Mouse (Mus musculus) embryonic stem cell, embryonic (primary cell): ENCODE measurements around the gene Slc35e2.

ENCODE experiments used
- CTCF ChIA-PET, 4 experiments: fragments of 300-600 bp in 2 of 4; fragments of 350-600 bp in 2 of 4; sonication (Branson Sonifier 250); formaldehyde crosslinking; loops; one replicate each; lab custom pipeline; 2022; ENCODE audit warnings: inconsistent platforms in 2 of 4; lab: Charles Lee
- POLR2A ChIA-PET, 4 experiments: fragments of 300-600 bp in 2 of 4; fragments of 350-600 bp in 2 of 4; sonication (Branson Sonifier 250); formaldehyde crosslinking; loops; one replicate each; lab custom pipeline; 2022; ENCODE audit warnings: antibody characterized with exemption in 4 of 4, inconsistent platforms in 1 of 4; lab: Charles Lee

The Slc35e2 gene

DNA sequence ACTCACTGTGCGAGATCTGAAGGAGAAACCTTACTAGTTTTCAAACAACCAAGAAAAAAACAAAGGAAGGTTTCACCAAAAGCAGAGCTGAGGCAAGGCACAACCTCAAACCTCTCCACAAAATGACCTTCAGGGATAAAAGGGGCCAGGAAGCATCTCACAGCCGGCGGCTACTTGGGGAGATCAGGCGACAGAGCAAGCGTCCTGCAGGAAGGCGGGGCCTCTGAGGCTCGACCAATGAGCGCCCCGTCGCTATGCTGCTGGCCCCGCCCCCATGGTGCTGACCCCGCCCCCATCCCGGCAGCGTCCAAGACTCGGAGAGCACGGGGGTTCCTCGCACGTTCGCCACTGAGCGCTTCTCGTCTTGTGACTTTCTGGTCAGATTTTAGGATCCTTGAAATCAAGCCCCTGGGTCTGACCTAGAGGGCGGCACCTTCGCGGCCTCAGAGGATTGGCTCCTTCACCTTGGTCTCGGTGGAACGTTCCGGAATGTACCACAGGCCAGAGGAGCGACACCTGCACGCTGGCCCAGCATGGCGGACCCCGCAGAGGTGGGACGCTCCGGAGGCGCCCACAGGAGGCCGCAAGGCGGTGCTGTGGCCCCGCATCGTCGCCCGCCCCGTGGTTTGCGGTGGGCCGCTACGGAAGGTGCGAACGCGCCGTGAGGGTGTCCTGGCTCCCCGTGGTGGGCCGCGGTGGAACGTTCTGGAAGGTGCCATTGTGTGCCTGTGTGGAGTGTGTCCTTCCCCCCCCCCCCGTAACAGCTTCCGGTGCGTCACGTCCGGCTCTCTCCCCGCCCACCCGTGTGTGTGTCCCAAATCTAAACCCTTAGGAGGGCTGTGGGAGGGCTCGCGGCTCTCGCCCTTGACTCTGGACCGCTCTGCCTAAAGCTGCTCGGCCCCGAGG is at the start of gene Slc35e2:
Gene Slc35e2, plus strand, starts transcription at position 326 of the 906 bp plus-strand sequence.
- ChIA-PET CTCF (interaction anchor here in 3 of 4 experiments (0.6 to 1.3 kb wide), 3 partner anchors 120 to 583 kb away, joined by 3 to 5 read pairs (median 3); no protein-coding TSS in a partner anchor), POLR2A (interaction anchor here (0.5 to 1.8 kb wide), 53 partner anchors 8 to 665 kb away, joined by 3 to 10 read pairs (median 4); partner anchors contain the start of genes Mib2 (in 2 of the 4), Cdk11b (in 1 of the 4), Gm10563 (in 1 of the 4) and Ssu72 (in 1 of the 4))

DNA sequence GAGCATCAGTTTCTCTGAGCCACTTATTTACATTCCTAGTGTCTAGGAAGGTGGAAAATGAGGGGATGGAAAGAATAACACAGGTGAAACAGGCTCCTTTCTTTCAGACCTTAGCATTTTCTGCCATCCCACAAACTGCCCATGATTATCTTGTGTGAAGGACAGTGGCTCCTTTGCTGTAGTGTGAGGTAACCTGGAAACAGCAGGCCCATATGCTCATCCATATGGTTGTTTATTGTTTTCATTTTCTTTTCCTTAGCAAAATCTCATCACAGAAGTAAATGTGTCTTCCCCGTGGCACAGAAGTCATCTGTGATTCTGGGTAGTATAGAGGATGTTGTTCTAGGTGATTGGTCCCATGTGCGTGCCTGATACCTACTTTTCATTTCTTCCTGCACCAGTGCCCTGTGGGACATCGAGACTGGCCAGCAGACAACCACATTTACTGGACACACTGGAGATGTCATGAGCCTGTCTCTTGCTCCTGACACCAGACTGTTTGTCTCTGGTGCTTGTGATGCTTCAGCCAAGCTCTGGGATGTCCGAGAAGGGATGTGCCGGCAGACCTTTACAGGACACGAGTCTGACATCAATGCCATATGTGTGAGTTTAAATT is 48.2 kb upstream of the Slc35e2 start:
- ChIA-PET POLR2A (interaction anchor here in 2 of 4 experiments (0.7 to 2.2 kb wide), 2 partner anchors 10 to 51 kb away, joined by 4 to 7 read pairs; no protein-coding TSS in a partner anchor), CTCF (interaction anchor here in 2 of 4 experiments (0.7 to 1.0 kb wide), 3 partner anchors 26 to 352 kb away, joined by 3 read pairs; no protein-coding TSS in a partner anchor)

DNA sequence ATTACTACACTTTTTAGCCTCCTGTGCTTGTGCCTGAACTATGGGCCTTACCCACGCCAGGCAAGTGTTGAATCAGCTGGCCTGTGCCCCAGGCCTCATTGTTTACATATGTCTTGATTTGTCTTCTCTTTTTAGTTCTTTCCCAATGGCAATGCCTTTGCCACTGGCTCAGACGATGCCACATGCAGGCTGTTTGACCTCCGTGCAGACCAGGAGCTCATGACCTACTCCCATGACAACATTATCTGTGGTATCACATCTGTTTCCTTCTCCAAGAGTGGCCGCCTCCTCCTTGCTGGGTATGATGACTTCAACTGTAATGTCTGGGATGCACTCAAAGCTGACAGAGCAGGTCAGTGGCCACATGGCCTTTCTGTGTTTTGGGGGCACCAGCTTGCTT is 46.3 kb upstream of the Slc35e2 start:
- POLR2A ChIA-PET = interaction anchor here in 3 of 4 experiments (0.6 to 2.8 kb wide), 7 partner anchors 8 to 86 kb away, joined by 3 to 22 read pairs (median 3); partner anchors contain the start of gene Tmem52 (in 1 of the 3)
- CTCF ChIA-PET = no interaction called here

DNA sequence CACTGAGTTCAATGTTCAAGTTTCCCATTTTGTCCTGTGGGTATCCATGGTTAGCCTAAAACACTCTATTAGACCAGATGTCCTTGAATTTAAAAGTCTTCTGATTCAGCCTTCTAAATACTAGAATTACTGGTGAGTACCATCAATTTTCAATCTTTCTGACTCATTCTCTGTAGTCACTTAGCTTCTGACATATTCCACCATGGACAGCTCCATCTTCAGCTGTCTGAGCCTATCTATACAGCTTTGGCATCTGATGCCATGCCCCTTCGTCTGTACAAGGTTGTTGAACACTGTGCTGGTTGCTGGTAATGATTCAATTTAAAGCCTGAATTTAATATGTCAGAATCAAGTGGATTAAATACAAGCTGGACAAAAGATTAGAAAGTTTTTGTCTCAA is 45.8 kb upstream of the Slc35e2 start:
- POLR2A ChIA-PET = interaction anchor here in 3 of 4 experiments (1.0 to 2.8 kb wide), 9 partner anchors 8 to 86 kb away, joined by 3 to 22 read pairs (median 3); no protein-coding TSS in a partner anchor
- CTCF ChIA-PET = interaction anchor here in 1 of 4 experiments (0.7 kb wide), 1 partner anchor 74 kb away, joined by 3 read pairs; no protein-coding TSS in a partner anchor

DNA sequence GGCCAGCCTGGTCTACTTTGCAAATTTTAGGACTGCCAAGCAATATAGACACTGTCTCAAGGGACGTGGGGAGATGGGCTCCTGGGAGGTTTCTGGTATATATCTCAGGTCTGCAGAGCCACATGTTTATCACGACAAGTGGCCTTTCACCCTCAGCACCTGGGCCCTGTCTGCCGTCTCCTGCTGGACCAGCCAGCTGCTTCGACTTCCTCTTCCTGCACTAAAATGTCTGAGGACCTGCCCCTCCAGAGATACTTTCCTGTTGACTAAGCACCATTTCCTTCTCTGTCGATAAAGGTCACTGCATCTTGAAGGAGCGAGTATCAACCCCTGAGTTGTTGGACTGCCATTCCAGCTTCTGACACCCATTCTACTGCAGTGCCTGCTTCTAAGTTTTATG is 41.8 kb upstream of the Slc35e2 start:
- ChIA-PET CTCF (interaction anchor here in 1 of 4 experiments (0.7 kb wide), 1 partner anchor 17 kb away, joined by 3 read pairs; no protein-coding TSS in a partner anchor), POLR2A (interaction anchor here in 1 of 4 experiments (0.6 to 0.7 kb wide), 3 partner anchors 17 to 293 kb away, joined by 3 read pairs; no protein-coding TSS in a partner anchor)

DNA sequence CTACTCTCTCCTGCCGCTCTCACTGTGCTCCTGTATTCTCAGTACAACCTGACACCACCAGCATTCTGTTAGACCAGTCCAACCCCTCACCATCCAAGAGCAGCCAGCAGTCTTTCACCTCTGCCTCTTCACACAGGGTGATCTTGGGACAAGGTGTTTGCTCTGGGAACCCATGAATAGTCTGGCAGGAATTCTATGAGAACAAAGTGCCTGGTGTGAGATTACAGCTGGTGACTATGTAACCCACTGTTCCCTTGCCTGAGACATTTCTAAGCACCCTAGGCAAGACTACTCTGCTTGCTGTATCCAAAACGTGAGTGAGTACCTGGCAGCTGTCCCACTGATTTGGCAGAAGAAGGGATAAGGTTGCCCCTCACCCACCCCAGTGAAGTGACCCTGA is 40.3 kb upstream of the Slc35e2 start:
- ChIA-PET CTCF (no interaction called here), POLR2A (interaction anchor here in 3 of 4 experiments (0.7 to 1.4 kb wide), 4 partner anchors 16 to 85 kb away, joined by 3 to 4 read pairs (median 4); no protein-coding TSS in a partner anchor)

DNA sequence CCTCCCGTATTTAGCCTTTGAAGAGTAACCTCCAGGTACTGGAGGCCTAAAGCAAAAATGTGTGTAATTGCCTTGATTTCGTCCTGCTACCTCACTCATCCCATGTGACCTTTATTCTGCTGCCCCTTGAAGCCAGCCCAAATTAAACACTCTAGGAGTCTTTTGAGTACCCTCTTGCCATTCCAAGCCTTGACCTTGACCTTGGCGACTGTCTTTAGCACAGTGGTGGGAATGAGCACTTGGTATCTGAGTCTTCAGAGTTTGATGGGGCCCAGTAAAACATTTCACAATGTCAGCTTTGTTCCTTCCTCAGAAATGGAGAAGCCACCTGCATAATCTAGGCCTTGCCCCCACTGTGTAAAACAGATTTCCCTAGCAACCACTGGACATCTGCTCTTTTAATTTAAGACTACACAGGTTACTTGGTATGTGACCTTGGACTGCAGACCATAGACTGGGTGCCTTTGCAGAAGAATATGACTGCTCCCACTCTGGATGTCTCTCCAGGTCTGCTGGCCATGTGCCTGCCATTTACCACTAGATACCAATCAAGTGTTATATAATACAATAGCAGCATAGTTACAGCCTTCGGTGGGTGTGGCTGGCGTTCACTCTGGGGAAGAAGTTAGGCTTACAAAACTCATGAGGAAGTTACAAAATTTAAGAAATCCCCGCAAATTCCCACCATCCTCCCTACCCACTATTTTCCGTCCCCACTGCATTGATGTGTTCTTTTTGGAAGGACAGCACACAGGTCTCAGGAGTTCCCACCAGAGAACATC is 39.4 kb upstream of the Slc35e2 start, which contains the start of gene Nadk:
Gene Nadk, plus strand, starts transcription at position 718 of the 782 bp plus-strand sequence.
- ChIA-PET CTCF (no interaction called here), POLR2A (interaction anchor here in 2 of 4 experiments (1.1 to 1.5 kb wide), 7 partner anchors 8 to 217 kb away, joined by 3 to 7 read pairs (median 4); no protein-coding TSS in a partner anchor)

DNA sequence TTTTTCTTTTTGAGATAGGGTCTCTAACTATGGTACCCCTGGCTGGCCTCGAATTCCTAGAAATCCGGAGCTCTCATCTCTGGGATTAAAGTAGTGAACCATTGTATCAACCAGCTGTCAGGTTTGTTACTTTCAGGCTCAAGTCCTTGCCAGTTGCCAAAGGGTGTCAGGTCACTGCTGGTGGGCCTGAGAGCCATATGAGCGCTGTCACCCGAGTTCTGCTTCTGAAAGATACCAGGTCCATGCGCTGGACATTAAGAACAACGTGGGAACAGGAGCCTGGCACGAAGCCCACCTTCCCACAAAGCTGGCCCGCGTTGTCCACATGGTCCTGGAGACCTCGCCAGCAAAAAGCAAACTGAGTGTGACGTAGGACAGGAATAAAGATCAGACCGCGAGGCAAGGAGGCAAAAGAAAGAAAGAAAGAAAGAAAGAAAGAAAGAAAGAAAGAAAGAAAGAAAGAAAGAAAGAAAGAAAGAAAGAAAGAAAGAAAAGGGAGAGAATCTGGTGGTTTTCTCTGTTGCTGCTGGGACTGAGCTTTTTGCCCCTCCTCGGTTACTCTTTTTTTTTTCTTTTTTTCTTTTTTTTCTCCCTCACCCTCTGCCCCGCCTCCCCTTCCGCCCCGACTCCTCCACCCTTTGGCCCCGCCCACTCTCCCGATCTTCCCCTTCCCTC is 38.4 kb upstream of the Slc35e2 start:
- CTCF ChIA-PET = interaction anchor here in 3 of 4 experiments (0.6 to 1.2 kb wide), 10 partner anchors 15 to 471 kb away, joined by 3 to 5 read pairs (median 4); no protein-coding TSS in a partner anchor
- POLR2A ChIA-PET = interaction anchor here (0.6 to 3.2 kb wide), 42 partner anchors 8 to 401 kb away, joined by 3 to 15 read pairs (median 3); partner anchors contain the start of genes Slc35e2 (in 2 of the 4), Atad3a (in 1 of the 4), Mib2 (in 1 of the 4) and Prkcz (in 1 of the 4)

DNA sequence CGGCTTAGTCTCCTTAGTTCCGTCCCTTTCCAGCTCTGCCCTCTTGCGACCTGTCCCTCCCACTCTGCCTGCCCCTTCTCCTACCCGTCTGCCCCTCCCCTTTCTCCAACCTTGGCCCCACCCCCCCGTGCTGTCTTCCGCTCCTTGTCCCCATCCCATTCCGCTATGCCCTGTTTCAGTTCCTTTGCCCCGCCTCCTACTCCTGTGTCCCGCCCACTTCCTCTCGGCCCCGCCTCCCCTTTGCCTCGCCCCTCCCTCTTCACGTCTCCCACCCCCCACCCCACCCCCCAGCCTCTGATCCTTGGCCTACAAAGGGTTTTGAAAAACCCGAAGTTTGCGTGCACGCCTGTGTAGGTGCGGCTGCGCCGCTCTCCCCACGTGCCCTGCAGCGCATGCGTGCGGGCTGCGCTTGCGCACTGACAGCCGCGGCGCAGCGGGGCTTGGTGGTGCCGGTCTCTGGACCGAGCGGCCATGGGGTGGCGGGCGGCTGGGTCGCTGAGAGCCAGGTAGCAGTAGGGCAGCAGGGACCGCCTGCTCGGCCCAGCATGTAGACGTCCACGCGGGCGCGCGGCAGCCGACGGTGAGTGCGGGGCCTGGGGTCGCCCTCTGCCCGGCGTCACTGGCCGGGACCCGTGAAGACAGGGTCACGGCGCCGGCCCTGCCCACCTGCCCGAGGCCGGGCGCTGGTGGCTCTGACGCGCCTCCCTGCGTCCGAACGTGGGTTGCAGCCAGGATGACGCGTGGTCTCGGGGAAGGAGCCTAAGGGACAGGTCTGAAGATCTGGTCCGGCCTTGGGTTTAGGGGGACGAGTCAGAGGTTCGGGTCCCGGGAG is 37.6 kb upstream of the Slc35e2 start:
- ChIA-PET POLR2A (interaction anchor here (0.6 to 3.2 kb wide), 47 partner anchors 8 to 402 kb away, joined by 3 to 15 read pairs (median 3); partner anchors contain the start of genes Slc35e2 (in 2 of the 4), Atad3a (in 1 of the 4), Mib2 (in 1 of the 4) and Prkcz (in 1 of the 4)), CTCF (interaction anchor here in 3 of 4 experiments (0.6 to 1.2 kb wide), 11 partner anchors 16 to 470 kb away, joined by 3 to 5 read pairs (median 3); no protein-coding TSS in a partner anchor)

DNA sequence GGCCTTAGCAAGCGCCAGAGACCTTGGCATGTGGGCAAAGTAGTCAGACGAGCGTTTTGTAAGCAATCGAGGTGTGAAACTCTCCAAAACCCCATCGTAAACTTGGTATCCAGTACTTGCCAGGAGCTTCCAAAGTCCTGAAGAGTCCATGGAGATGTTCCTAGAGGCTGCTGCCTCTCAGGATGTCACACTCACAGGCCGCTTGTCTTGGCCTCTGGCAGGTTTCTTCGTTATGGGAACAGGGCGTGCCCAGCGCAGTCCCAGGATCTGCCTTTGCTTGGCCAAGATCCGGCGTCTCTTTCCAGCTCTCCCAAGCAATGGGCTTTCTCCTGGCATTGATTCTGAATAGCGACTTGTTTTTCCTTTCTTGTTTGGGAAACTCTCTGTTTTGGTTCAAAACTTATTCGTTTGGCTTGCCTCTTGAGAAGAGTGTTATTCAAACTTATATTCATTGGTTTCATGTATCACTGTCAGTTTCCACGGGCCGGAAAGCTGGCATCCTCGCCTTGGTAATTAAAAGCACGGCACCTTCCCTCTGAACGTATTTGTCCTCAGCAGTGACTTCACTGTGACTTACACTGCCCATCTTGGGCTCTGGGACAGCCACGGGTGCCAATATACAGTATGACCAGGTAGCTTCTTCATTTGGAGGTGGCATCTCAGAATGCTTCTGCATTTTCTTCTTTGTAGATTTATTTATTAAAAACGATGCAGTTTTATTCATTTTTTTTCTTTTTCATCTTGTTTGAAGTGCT is 36.7 kb upstream of the Slc35e2 start:
- POLR2A ChIA-PET = interaction anchor here (0.6 to 3.2 kb wide), 16 partner anchors 8 to 187 kb away, joined by 3 to 15 read pairs (median 3); partner anchors contain the start of gene Mib2 (in 1 of the 4)
- CTCF ChIA-PET = interaction anchor here in 3 of 4 experiments (0.7 to 1.5 kb wide), 4 partner anchors 34 to 91 kb away, joined by 3 to 9 read pairs (median 4); no protein-coding TSS in a partner anchor

DNA sequence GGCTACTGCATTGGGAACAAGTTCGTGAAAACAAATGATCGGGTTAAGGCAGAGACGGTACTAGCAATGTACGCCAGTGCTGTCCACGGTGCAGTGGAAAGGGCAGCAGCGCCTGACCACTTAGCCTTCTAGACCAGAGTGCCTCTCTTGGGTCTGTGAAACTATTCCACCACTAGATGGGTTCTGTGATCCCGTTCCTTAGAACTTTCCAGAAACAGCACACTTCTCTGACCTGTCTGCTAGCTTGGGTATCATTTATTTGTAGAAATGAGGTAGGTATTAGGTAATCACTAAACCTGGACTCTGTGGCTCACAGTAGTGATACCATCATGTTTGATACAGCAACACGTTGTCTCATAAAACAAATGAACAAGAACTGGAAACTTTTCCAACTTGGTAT is 34.7 kb upstream of the Slc35e2 start:
- ChIA-PET POLR2A (interaction anchor here in 3 of 4 experiments (0.6 to 1.5 kb wide), 7 partner anchors 9 to 236 kb away, joined by 3 to 9 read pairs (median 3); partner anchors contain the start of genes Mrpl20 (in 1 of the 3) and Prkcz (in 1 of the 3)), CTCF (interaction anchor here in 1 of 4 experiments (0.5 kb wide), 1 partner anchor 620 kb away, joined by 6 read pairs; no protein-coding TSS in a partner anchor)

DNA sequence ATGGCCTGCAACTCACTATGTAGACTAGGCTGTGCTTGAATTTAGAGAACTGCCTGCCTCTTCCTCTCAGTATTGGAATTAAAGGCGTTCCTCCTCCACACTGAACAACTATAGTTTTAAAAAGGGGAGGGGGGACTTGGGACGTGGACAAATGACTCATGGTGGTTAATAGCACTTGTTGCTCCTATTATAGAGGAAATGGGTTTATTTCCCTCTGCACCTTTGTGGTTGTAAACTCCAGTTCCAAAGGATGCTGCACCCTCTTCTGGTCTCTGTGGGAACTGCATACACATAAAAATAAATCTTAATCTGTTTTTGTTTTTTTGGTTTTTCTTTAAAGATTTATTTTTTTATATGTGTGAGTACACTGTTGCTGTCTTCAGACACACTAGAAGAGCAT is 33.0 kb upstream of the Slc35e2 start:
- ChIA-PET CTCF (no interaction called here), POLR2A (no interaction called here)

DNA sequence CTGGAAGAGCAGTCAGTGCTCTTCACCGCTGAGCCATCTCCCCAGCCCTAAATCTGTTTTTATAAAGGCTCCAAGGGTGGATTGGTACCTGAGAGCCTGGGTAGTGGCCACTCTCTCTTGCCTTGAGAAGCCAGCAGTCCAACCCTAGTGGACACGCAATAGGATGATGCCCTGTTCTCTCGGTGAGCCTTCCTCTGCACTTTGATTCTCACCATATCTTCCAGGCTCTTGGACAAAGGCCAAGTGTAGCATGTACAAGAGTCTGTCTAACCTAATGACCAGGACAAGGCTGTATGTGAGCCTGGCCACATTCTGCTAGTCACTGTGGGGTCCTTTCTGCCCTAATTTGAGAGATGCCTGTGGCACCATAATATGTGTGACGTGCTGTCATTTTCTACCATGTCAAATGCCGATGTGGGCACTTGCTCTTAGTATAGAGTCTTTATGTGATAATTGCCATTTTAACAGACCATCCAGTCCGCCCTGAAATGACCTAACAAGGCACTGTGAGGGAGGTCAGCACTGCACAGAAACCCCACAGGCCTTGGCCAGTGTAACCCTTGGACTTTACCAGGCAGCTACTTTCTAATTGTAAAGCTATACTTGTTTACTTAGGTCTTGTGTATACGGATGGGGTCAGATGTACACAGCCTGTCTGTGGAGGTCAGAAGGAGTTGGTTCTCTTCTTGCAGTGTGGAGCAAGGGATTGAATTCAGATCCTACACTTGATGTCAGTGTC is 32.4 kb upstream of the Slc35e2 start:
- POLR2A ChIA-PET = no interaction called here
- CTCF ChIA-PET = no interaction called here

DNA sequence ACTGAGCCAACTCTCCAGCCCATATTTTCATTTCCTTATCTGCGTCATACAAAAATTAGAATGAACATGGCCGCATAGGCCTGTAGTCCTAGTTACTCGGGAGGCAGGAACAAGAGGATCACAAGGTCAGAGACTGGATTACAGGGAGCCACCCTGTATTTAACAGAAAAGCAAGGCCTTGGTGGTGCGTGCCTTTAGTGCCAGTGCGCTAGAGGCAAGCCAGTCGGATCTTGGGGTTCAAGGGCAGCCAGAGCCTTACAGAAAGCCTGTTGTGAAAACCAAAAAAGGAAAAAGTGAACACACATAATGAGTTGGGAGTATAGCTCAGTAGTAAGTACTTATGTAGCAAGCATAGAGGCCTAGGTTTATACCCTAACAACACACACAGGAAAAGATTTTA is 31.4 kb upstream of the Slc35e2 start:
- ChIA-PET POLR2A (interaction anchor here in 2 of 4 experiments (0.6 to 1.4 kb wide), 6 partner anchors 10 to 211 kb away, joined by 3 to 5 read pairs (median 3); partner anchors contain the start of genes Mib2 (in 1 of the 2) and Slc35e2 (in 1 of the 2)), CTCF (interaction anchor here in 2 of 4 experiments (0.5 to 3.1 kb wide), 3 partner anchors 10 to 78 kb away, joined by 3 to 11 read pairs (median 3); no protein-coding TSS in a partner anchor)
